Mouse (Mus musculus): Measurements from ENCODE around the gene Tsga10.

Tsga10 gene

GRCm38 (mm10) chr1:37866286-37866685, at the start of gene Tsga10:
Tsga10 (minus strand) TSS chr1:37866429.
- DNase-seq (ENCODE audit: extremely low read depth, low read depth): no peak

DNA sequence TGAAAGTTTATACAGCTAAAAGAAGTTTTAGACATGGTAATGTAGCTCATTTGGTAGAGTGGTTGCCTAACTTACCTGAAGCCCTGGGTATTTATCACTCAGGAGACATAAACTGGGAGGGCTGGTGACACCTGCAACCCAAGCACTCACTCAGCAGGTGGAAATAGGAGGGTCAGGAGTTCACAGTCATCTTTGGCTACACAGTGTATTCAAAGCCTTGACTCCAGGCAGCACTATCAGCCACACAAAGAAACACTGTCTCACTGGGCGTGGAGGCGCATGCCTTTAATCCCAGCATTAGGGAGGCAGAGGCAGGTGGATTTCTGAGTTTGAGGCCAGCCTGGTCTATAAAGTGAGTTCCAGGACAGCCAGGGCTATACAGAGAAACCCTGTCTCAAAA, 46.5 kb upstream of the Tsga10 start:
- DNase-seq (ENCODE audit: extremely low read depth, low read depth): no peak

GRCm38 (mm10) chr1:37903178-37903577, 36.9 kb upstream of the Tsga10 start:
- peak; percentile 24 for DNase-seq (ENCODE audit: extremely low read depth, low read depth)

DNA sequence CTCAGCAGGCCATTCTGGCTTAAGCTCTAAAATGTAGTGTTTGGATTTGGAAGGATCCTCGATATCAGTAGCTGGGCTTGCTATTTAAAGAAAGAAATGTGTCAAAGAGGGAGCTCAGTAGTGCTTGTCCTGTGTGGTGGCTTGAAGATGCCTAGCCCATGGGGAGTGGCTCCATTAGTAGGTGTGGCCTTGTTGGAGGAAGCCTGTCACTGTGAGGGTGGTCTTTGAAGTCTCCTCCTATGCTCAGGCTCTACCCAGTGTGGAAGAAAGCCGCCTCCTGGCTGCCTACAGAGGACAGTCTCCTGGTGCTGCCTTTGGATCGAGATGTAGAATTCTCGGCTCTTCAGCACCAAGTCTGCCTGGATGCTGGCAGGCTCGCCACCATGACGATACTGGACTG, 34.1 kb upstream of the Tsga10 start:
- no peak for DNase-seq (ENCODE audit: extremely low read depth, low read depth)

- no peak for DNase-seq (ENCODE audit: extremely low read depth, low read depth)
These were observed 33.6 kb upstream of the Tsga10 start for GRCm38 (mm10) chr1:37899816-37900215.

- no peak for DNase-seq (ENCODE audit: extremely low read depth, low read depth)
These were observed 28.4 kb upstream of the Tsga10 start for GRCm38 (mm10) chr1:37894606-37895005.

DNA sequence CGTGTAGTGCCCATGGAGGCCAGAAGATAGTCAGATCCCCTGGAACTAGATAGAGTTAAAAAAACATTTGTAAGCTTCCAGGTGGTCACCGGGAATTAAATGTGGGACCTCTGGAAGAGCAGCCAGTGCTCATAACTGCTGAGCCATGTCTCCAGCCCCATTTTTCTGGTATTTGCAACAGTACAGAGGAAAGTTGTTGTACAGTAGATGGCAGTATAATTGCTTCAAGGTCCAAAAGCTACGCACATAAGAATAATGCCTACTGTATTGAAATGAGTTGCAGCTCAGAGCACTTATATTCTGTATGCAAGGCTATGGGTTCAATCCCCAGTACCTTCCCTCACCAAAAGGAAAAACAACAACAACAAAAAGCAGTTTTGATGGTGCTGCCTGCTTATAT, 25.2 kb upstream of the Tsga10 start:
- peak; percentile 36 for DNase-seq (ENCODE audit: extremely low read depth, low read depth)

DNA sequence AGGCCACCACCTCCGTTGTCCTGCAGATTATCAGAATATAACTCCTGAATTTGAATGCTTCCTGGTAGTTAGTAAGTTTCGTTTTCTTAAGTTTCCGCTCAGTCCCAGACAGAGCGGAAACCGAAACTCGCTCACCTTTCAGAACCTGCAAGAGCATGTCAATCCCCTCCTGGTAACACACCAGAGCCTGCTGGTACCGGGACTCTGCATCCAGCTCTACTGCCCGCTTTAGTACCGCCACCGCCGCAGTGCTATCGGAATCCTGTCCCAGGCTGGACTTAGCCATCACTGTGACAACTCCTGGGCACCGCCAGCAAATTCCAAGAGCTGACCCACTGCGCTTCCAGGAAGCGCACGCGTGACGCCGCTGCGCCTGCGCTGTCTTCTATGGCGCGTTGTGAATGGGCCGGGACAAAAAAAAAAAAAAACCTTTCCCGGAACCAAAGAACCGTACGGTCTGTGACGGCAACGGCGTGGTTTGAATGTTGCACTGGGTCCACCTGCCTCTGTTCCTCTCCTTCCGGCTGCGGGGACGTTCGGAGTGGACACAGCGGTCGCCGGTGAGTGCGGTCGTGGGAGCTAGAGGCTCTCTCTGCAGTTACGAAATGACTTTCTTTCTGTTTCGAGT, 23.9 kb upstream of the Tsga10 start, which contains the start of the genes Mitd1 and Mrpl30:
TSS of gene Mitd1 (minus strand) at position 387 of the 628 bp plus-strand sequence.
TSS of gene Mrpl30 (plus strand) at position 453 of the 628 bp plus-strand sequence.
- DNase-seq (ENCODE audit: extremely low read depth, low read depth): peak; percentile 80

DNA sequence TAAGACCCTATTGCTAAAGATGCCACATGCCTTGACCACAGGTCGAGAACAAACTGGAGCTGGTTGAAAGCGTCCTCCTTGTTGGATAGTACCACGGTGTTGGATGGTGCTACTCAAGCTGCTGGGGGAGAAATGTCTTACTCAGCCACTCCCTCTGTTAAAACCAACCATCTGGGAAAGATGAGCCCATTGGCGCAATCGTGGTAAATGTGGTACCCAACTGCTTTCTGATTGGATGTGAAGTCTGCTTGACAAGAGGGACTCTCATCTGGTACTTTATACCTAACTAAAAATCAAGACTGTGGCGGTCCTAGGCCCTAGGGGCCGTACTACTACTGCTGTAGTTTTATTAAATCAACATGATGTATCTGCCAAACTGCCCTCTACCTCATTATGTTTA, 23.0 kb upstream of the Tsga10 start:
- DNase-seq (ENCODE audit: extremely low read depth, low read depth): peak; percentile 68

GRCm38 (mm10) chr1:37884451-37884850, 18.2 kb upstream of the Tsga10 start:
- no peak for DNase-seq (ENCODE audit: extremely low read depth, low read depth)

DNA sequence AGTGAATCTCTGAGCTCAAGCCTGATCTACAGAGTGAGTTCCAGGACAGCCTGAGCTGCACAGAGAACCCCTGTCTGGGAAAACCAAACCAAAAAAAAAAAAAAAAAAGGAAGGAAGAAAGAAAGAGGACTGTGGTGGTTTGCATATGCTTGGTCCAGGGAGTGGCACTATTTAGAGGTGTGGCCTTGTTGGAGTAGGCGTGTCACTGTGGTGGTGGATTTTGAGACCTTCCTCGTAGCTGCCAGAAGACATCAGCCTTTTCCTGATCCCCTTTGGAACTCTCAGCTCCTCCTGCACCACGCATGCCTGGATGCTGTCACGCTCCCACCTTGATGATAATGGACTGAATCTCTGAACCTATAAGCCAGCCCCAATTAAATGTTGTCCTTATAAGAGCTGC, 17.2 kb upstream of the Tsga10 start:
- DNase-seq (ENCODE audit: extremely low read depth, low read depth): no peak

- DNase-seq (ENCODE audit: extremely low read depth, low read depth): no peak
These were observed 11.7 kb upstream of the Tsga10 start for GRCm38 (mm10) chr1:37877736-37878460.

DNA sequence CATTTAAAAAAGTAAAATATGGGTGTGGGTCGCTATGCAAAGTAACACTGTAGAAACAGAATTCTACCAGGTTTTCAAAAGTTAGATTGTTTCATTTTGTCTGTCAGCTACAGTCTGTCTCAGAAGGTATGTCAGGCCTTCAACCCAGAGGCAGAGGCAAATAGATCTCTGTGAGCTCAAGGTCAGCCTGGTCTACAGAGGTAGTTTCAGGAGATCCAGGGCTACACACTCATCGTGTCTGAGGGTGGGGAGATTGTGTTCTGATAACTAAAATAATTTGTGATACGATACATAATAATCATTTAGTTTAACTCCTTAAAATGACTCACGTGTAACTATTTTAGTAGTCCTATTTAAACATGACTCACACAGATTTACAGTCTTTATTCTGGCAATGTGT, 6.9 kb upstream of the Tsga10 start:
- no peak for DNase-seq (ENCODE audit: extremely low read depth, low read depth)

GRCm38 (mm10) chr1:37872131-37873067, 6.2 kb upstream of the Tsga10 start:
- DNase-seq (ENCODE audit: extremely low read depth, low read depth): peak; percentile 84

GRCm38 (mm10) chr1:37871704-37872103, 5.5 kb upstream of the Tsga10 start, which contains the start of gene Lipt1:
Lipt1 (plus strand) TSS chr1:37871738.
- no peak for DNase-seq (ENCODE audit: extremely low read depth, low read depth)

- no peak for DNase-seq (ENCODE audit: extremely low read depth, low read depth)
These were observed 3.1 kb upstream of the Tsga10 start for GRCm38 (mm10) chr1:37869362-37869761.

DNA sequence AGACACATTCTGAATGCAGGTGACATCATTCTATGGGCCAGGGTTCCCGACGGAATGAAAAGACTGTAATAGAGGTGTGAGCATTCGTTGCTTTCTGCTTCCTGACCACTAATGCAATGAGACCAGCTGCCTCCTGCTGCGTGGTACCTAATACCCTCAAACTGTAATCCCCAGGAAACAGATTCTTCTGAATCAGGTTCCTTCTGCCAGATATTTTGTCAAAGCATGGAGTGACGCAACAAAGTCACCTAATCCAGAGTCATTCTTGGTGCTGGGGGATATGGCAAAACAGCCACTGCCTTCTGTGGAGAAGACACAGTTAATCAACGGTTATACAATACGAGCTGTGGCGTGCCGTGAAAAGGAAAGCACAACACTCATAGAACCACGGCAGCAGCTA, 2.4 kb upstream of the Tsga10 start:
- DNase-seq (ENCODE audit: extremely low read depth, low read depth): no peak

DNA sequence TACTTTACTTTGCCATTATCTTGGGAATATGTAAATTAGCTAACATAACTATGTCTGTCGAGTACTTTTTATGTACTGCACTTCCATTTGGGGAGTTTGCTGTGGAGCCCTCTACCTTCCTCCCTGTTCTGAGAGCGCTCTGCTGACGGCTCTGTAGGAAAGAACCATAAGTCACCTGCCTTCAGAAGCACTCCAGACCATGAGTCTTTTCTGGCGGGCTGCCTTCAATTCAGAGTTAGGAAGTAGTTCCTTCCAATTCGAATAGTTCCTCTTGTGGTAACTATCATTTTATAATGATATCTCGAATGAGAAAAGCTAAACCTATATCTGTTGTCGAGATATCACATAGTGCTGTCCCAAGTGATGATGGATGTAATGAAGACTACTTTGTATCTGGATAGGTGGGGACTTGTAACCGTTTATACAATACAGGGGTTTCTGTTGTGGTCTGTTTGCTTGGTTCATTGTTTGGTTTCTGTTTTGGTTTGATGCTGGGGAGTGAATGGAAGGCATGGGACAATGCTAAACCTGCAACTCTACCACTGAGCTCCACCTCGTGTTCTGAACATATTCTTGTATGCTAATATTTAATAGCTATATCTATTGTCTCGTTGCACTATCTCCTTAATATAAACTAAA, 1.6 kb upstream of the Tsga10 start:
- no peak for DNase-seq (ENCODE audit: extremely low read depth, low read depth)

DNA sequence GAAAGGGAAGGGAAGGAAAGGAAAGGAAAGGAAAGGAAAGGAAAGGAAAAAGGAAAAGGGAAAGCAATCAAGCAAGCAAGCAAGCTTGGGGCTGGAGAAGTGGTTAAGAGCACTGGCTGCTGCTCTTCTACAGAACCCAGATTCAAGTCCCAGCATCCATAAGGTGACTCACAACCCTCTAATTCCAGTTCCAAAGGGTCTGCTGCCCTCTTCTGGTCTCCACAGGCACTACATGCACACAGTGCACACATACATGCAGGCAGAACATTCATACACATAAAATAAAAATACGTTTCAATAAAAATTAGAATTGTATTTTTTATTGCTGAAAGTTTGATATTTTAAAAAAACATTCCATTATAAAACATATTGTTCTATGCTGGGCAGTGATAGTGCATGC, 827 bp upstream of the Tsga10 start:
- DNase-seq (ENCODE audit: extremely low read depth, low read depth): peak; percentile 70

DNA sequence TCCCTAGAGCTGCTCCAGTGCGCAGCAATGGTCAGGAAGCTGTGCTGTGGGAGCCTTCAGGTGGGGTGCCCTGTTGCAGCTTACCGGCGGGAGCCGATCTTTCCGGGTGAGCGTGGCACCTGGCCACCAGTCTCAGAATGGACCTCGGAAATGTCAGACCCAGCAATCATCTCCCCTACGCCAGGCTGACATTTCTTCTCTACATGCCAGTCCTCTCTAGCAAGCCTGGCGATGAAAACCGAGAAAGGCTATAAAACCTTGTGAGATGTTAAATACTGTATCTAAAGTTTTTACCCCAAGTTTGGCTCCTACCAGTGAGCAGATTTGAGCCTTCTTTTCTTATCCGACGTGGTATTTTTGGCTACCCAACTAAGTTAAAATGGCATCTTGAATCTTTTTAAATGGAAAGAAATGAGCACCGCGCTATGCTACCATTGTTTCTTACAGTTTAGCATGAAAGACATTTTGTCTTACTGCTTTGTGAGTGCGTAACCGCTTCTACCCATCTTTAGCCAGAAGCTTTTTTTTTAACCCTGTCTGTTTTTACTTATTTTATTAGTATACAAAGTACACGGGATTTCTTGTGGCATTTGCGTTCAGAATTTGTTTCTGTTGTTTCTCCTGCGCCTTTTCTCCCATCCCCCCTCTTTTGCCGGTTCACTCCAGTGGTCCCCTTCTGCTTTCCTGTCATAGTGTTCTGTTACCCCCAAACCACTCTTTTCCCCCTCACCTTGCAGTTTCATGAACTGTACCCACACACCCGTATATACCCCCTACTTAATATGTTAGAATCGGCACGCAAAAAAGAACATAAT, 621 bp downstream of the Tsga10 start:
- no peak for DNase-seq (ENCODE audit: extremely low read depth, low read depth)
